Mouse (Mus musculus) olfactory bulb, adult 2 months (tissue): ENCODE measurements around the gene Kcnc3. TPM values are rescaled to one million over a fixed set of nuclear protein-coding genes. Genes with fewer than 3 reads are reported as not detected.

Experiments used
- H3K27ac ChIP-seq: fragments of 200-500 bp; 2 replicates; pipeline ENCODE4 v1.5.1; 2012; ENCODE audit warnings: low read depth, low read length; ENCODE audit not compliant: insufficient read depth
- H3K4me1 ChIP-seq: fragments of 200-500 bp; 2 replicates; pipeline ENCODE4 v1.6.1; 2012; ENCODE audit warnings: low read length; ENCODE audit not compliant: control insufficient read depth, insufficient read depth
- H3K4me3 ChIP-seq: fragments of 200-500 bp; 2 replicates; pipeline ENCODE4 v1.5.1; 2012; ENCODE audit warnings: mild to moderate bottlenecking, low read depth, low read length, moderate library complexity; ENCODE audit not compliant: insufficient read depth
- CTCF ChIP-seq: fragments of 200-500 bp; IDR thresholded peaks from 2 replicates; pipeline ENCODE4 v1.5.1; 2012; ENCODE audit warnings: low read depth, mild to moderate bottlenecking, low read length, moderate library complexity; ENCODE audit not compliant: insufficient read depth
- POLR2A ChIP-seq: fragments of 200-500 bp; IDR thresholded peaks from 2 replicates; pipeline ENCODE4 v1.6.1; 2012; ENCODE audit warnings: mild to moderate bottlenecking, low read depth, low read length, moderate library complexity; ENCODE audit not compliant: insufficient read depth
- WGBS: fragments of 180-500 bp; shearing (Covaris S2); methylation state at CpG from one replicate; pipeline ENCODE4 v1.1.7; 2018; 5-methylcytosine and 5-hydroxymethylcytosine counted together
- polyA plus RNA-seq: library from polyadenylated mRNA; stranded (reverse); fragments of >200 nt; gene quantifications from 2 replicates; pipeline ENCODE4 v1.2.4, GENCODE M21; 2012; ENCODE audit warnings: low replicate concordance; ENCODE audit not compliant: missing spikeins, insufficient read depth, insufficient read length

Gene Kcnc3
- polyA plus RNA-seq, 1 experiment = not detected

DNA sequence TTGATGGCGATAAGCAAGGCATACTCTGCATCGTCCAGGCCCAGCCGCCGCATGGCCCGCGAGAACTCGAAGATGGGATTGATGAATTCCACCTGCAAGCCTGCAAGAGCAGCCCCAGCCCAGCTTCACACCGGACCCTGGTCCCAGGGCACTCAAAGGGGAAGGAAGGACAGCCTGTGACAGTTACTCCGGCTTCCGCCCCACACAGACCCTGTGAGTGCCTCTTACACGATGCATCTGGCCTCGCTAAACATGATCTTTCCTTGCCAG lies 40.1 kb upstream of the Kcnc3 start:
- 94% methylated on average over 12 of the region's 12 CpGs for whole genome bisulfite sequencing
- TF ChIP-seq CTCF (no peak), POLR2A (no peak)

GRCm38 (mm10) chr7:44551301-44551700 lies 39.2 kb upstream of the Kcnc3 start:
- H3K4me1 ChIP-seq = peaks cover 12% of the 10 kb centered on the region
- WGBS = 95% methylated on average over 21 of the region's 21 CpGs
- TF ChIP-seq POLR2A = no peak
- TF ChIP-seq CTCF = no peak
- H3K27ac ChIP-seq = no peak overlapping the region
- H3K4me3 ChIP-seq = no peak overlapping the region

More for the DNA sequence above, 40.1 kb upstream of the Kcnc3 start:
- Histone ChIP-seq H3K27ac (no peak overlapping the region), H3K4me3 (no peak overlapping the region), H3K4me1 (peaks cover 12% of the 10 kb centered on the region)

- Histone ChIP-seq H3K4me3 (no peak overlapping the region), H3K27ac (no peak overlapping the region), H3K4me1 (peaks cover 12% of the 10 kb centered on the region)
- TF ChIP-seq POLR2A = no peak
- TF ChIP-seq CTCF = no peak
- WGBS = 78% methylated on average over 22 of the region's 22 CpGs
Measured at GRCm38 (mm10) chr7:44551731-44552130, 38.7 kb upstream of the Kcnc3 start.

DNA sequence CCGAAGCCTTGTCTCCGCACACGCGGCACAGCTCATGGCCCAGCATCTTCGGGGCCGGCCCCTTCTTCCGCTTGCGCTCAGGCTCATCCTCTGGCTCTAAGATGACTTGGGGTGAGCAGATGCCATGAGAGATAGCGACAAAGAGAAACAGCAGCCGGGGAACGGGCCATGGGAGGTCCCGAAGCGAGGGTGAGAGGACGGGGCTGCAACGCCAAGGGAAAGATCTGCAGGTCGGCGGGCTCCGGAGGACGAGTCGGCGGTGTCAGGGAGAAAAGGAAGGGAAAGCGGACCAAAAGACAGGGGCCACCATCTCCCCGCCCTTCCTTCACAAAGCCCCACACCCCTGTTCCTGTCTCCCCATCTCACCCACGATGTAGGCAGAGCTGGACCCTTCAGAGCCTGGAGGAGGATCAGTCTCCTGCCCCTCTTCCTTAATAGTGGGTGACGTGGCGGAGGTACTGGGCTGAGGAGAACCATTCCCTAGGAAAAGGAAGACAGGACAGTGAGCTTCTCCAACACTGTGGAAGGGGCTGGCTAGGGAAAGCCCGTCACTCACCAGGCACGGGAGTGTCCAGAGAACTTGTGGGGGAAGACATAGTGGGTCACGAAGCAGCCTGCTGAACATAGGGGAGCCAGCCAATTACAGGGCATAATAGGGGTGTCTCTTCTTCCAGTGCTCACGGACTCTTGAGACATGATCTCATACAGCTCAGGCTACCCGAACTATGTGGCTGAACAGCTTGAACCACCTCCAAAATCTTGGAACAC lies 38.1 kb upstream of the Kcnc3 start:
- Histone ChIP-seq H3K27ac (no peak overlapping the region), H3K4me3 (0 out of 2 replicates have a peak overlapping the region, but pooled peaks have one; percentile 67), H3K4me1 (peaks cover 12% of the 10 kb centered on the region)
- WGBS = 87% methylated on average over 31 of the region's 31 CpGs
- no peak for TF ChIP-seq CTCF
- TF ChIP-seq POLR2A = no peak

- under 1% methylated on average over 32 of the region's 32 CpGs for WGBS
- Histone ChIP-seq H3K27ac (peak overlapping the region; percentile 65; the same call in 1 of the 2 replicates), H3K4me3 (peak overlapping the region; percentile 67), H3K4me1 (peaks cover 8% of the 10 kb centered on the region; the same call in 1 of the 2 replicates)
- TF ChIP-seq CTCF = no peak
- no peak for TF ChIP-seq POLR2A
Measured at GRCm38 (mm10) chr7:44553196-44553764, 37.2 kb upstream of the Kcnc3 start.

- peak within 1 kb of the TSS; percentile 67 for H3K4me3 ChIP-seq
- under 1% methylated on average over 22 of the region's 22 CpGs for WGBS
- TF ChIP-seq CTCF = no peak
- TF ChIP-seq POLR2A = no peak; the same call in 1 of the 2 replicates
- peaks cover 8% of the 10 kb centered on the region; the same call in 1 of the 2 replicates for H3K4me1 ChIP-seq
- peak within 1 kb of the TSS; percentile 65; the same call in 1 of the 2 replicates for H3K27ac ChIP-seq
Measured at GRCm38 (mm10) chr7:44553826-44554225, 36.6 kb upstream of the Kcnc3 start, which contains the start of gene Nr1h2. Gene Nr1h2, minus strand, starts transcription at chr7:44553951.

DNA sequence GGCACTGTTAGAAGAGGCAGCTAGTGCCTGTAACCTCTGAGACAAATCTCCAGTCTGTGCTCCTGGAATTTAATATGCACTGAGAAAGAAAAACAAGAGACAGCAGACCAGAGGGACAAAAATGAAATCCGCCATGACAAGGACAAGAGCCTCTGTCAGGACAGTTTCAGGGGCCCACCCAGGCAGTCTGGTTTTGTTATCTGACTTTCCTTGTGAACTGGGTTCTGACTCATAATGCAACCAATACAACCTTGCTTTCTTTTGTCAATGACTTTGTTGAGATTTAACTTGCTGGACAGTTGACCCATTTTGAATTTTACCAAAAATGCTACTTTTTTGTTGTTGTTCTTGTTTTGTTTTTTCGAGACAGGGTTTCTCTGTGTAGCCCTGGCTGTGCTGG lies 32.8 kb upstream of the Kcnc3 start:
- H3K4me3 ChIP-seq = no peak overlapping the region
- TF ChIP-seq POLR2A (no peak), CTCF (no peak)
- 62% methylated on average over 2 of the region's 2 CpGs for WGBS
- H3K27ac ChIP-seq = no peak overlapping the region
- H3K4me1 ChIP-seq = peaks cover 4% of the 10 kb centered on the region; the same call in 1 of the 2 replicates

GRCm38 (mm10) chr7:44560435-44561400 lies 29.7 kb upstream of the Kcnc3 start:
- 54% methylated on average over 18 of the region's 18 CpGs for WGBS
- no peak overlapping the region for H3K27ac ChIP-seq
- peak; percentile 40 for TF ChIP-seq CTCF
- no peak for TF ChIP-seq POLR2A
- H3K4me1 ChIP-seq = no peaks in the 10 kb centered on the region
- no peak overlapping the region for H3K4me3 ChIP-seq

- 53% methylated on average over 8 of the region's 8 CpGs for whole genome bisulfite sequencing
- no peak overlapping the region for H3K27ac ChIP-seq
- no peaks in the 10 kb centered on the region for H3K4me1 ChIP-seq
- TF ChIP-seq CTCF (no peak), POLR2A (no peak)
- no peak overlapping the region for H3K4me3 ChIP-seq
Measured at GRCm38 (mm10) chr7:44563284-44563683, 27.2 kb upstream of the Kcnc3 start.
